Mouse (Mus musculus) liver, adult 2 months (tissue): ENCODE results near the gene Ubqln4. TPM values are rescaled to one million over a fixed set of nuclear protein-coding genes. Genes with fewer than 3 reads are reported as not detected.
A peak's percentile ranks its signal among the peaks of the same experiment; 100 is the strongest.

Experiments
- DNase-seq: peaks from one replicate; pipeline ENCODE4 v3.0.0-alpha.2; 2011; ENCODE audit warnings: low read depth, low spot score; ENCODE audit errors: extremely low read depth
- H3K27ac ChIP-seq: fragments of 200-500 bp; replicated peaks from 2 replicates; pipeline ENCODE4 v1.5.1; 2012; ENCODE audit warnings: low read depth, mild to moderate bottlenecking, control low read depth, inconsistent platforms, low read length; ENCODE audit not compliant: insufficient read depth
- H3K27me3 ChIP-seq: fragments of 200-500 bp; 2 replicates; pipeline ENCODE4 v1.6.1; 2012; ENCODE audit warnings: mild to moderate bottlenecking, moderate library complexity, low read length, inconsistent platforms; ENCODE audit not compliant: control insufficient read depth, insufficient read depth
- H3K36me3 ChIP-seq: fragments of 200-500 bp; 2 replicates; pipeline ENCODE4 v1.6.1; 2012; ENCODE audit warnings: low read length, inconsistent platforms; ENCODE audit not compliant: control insufficient read depth, insufficient read depth
- H3K4me1 ChIP-seq: fragments of 200-500 bp; 2 replicates; pipeline ENCODE4 v1.6.1; 2011; ENCODE audit warnings: low read length; ENCODE audit not compliant: control insufficient read depth, insufficient read depth
- H3K4me3 ChIP-seq: fragments of 200-500 bp; 2 replicates; pipeline ENCODE4 v1.5.1; 2011; ENCODE audit warnings: low read depth, mild to moderate bottlenecking, control low read depth, low read length, moderate library complexity; ENCODE audit not compliant: insufficient read depth
- H3K79me2 ChIP-seq: fragments of 200-500 bp; 2 replicates; pipeline ENCODE4 v1.6.1; 2012; ENCODE audit warnings: inconsistent platforms, mild to moderate bottlenecking, low read length, moderate library complexity; ENCODE audit not compliant: control insufficient read depth, insufficient read depth
- H3K9ac ChIP-seq: fragments of 200-500 bp; 2 replicates; pipeline ENCODE4 v1.6.1; 2012; ENCODE audit warnings: low read depth, mild to moderate bottlenecking, control low read depth, inconsistent platforms, low read length
- CTCF ChIP-seq: fragments of 200-500 bp; IDR thresholded peaks from 2 replicates; pipeline ENCODE4 v1.5.1; 2011; ENCODE audit warnings: low read depth, low read length, control low read depth
- POLR2A ChIP-seq: fragments of 200-500 bp; IDR thresholded peaks from 2 replicates; pipeline ENCODE4 v1.6.1; 2011; ENCODE audit warnings: low read length, control low read depth; ENCODE audit not compliant: insufficient read depth; ENCODE audit errors: extremely low read depth
- WGBS: fragments of 180-500 bp; shearing (Covaris S2); methylation state at CpG from one replicate; pipeline ENCODE4 v1.1.7; 2018; 5-methylcytosine and 5-hydroxymethylcytosine counted together
- polyA plus RNA-seq: library from polyadenylated mRNA; depleted of rRNA; stranded (reverse); fragments of >200 nt; gene quantifications from 2 replicates; pipeline ENCODE4 v1.2.3, GENCODE M21; 2012; rRNA removed
- total RNA-seq: library from RNA; depleted of rRNA; stranded (reverse); fragments of >200 nt; gene quantifications from 2 replicates; pipeline ENCODE4 v1.2.3, GENCODE M21; 2014; rRNA removed

Gene Ubqln4
- total RNA-seq (8.3 and 14.2 TPM in 2 replicates), polyA plus RNA-seq (41.1 and 42.8 TPM in 2 replicates)

DNA sequence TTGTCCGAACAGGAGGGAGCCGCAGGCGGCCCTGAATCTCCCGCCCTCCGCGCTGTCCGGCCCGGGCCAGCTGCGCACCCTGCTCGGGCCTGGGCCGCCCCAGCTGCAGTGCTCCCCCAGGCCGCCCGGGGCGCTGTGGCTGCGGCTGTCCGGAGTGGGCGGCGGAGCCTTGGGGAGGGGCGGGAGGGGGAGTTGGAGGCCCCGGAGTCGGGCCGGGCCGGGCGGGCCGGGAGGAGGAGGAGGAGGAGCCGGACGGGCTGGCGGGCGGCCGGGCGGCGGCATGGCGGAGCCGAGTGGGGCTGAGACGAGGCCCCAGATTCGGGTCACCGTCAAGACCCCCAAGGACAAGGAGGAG lies at the start of gene Ubqln4:
Gene Ubqln4 (plus strand): TSS at position 234 of the 355 bp plus-strand sequence.
- Histone ChIP-seq H3K79me2 (peaks cover 10% of the 10 kb centered on the region; the same call in 1 of the 2 replicates), H3K4me3 (peak within 1 kb of the TSS; percentile 80), H3K27me3 (no peaks in the 10 kb centered on the region), H3K4me1 (peaks cover 6% of the 10 kb centered on the region), H3K9ac (peak within 1 kb of the TSS; percentile 93), H3K36me3 (peaks cover 7% of the 10 kb centered on the region; the same call in 1 of the 2 replicates), H3K27ac (peak within 1 kb of the TSS; percentile 96)
- under 1% methylated on average over 35 of the region's 37 CpGs for WGBS
- DNase-seq, result peak; percentile 65
- peak; percentile 45 for TF ChIP-seq POLR2A
- peak; percentile 76 for TF ChIP-seq CTCF

DNA sequence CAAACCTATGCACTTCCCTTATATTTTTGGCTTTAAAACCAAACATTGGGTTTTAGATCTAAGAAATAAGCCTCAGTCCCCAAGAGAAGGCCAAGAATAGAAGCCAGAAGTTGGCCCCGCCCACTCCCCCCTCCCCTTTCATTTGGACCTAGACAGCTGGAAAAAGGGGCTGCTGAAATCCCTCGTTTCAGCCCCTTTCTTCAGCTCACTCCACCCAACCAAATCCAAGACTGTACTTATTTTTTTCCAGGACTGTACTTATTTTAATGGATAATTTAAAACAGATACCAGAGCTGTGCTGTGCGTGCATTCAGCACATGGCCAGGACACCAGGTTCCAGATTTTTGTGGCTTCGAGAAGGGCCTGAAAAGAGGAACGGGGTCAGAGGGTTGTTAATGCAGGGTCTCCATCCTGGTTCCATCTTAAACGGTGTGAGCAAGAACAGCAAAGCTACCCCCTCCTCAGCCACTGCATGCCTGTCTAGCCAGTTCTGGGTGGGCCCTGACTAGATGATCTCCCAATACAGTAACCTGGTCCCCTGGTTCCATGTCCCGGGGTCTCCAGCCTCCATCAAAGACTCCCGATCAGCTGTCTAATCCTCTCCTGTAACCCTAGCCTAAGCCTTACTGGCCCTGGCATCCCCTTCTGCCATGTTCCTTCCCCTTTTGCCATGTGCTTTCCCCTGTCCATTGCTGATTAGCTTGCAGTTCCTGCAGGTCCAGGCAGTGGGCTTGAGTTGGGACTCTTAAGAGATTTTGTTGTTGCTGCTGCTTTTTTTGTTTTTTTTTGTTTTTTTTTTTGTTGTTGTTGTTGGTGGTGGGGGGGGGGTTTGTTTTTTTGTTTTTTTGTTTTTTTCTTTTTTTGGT lies 49.4 kb upstream of the Ubqln4 start:
- H3K79me2 ChIP-seq, result 0 out of 2 replicates have a peak, but pooled peaks cover 3% of the 10 kb centered on the region
- H3K27me3 ChIP-seq, result no peaks in the 10 kb centered on the region
- no peak overlapping the region for H3K27ac ChIP-seq
- TF ChIP-seq POLR2A (no peak), CTCF (no peak)
- H3K4me1 ChIP-seq, result peaks cover 24% of the 10 kb centered on the region
- DNase-seq, result no peak
- H3K4me3 ChIP-seq, result no peak overlapping the region
- H3K36me3 ChIP-seq, result no peaks in the 10 kb centered on the region
- no peak overlapping the region for H3K9ac ChIP-seq
- WGBS, result 73% methylated on average over 8 of the region's 8 CpGs

DNA sequence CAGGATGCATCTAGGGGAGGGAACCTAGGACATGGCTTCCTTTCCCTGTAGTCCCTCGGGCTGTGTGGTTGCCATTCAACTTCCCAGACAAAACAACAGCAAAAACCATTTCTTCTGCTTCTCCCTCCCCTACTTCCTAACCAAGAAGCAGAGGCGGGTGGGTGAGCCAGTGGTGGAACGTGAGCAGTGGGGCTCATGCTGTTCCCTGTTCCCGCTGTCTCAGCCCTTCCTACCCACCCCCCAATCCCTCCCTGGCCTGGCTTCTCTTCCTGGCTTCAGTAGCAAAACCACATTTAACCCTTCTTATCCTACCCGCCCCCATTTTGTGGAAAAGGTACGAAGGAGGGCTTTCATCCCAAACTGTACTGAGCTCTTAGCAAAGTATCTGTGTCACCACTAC lies 48.5 kb upstream of the Ubqln4 start:
- Histone ChIP-seq H3K36me3 (no peaks in the 10 kb centered on the region), H3K27me3 (no peaks in the 10 kb centered on the region), H3K4me1 (peaks cover 22% of the 10 kb centered on the region), H3K79me2 (0 out of 2 replicates have a peak, but pooled peaks cover 3% of the 10 kb centered on the region), H3K9ac (no peak overlapping the region), H3K4me3 (no peak overlapping the region), H3K27ac (no peak overlapping the region)
- DNase-seq, result no peak
- no peak for TF ChIP-seq CTCF
- whole genome bisulfite sequencing, result 91% methylated on average over 6 of the region's 6 CpGs

DNA sequence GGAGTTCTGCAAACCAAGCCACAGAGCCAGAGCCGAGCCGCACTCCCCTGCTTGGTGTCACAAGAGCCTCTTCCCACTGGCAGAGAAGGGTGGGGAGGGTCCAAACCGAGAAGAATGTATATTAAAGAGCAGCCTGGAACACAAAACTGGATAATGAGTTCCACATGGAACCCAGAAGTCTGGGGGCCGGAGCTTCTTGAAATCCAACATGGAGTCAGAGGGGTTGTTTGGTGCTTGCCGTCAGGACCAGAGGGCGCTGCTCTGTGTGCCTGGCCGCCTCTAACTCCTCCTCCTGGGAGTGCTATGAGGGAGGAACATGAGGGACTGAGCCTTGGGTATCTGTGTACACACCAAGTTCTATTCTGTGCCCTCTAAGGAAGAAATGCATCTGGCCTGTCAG lies 47.8 kb upstream of the Ubqln4 start:
- no peaks in the 10 kb centered on the region for H3K27me3 ChIP-seq
- TF ChIP-seq POLR2A, result no peak
- TF ChIP-seq CTCF, result no peak
- no peaks in the 10 kb centered on the region for H3K36me3 ChIP-seq
- no peak for DNase-seq
- no peak overlapping the region for H3K9ac ChIP-seq
- no peaks in the 10 kb centered on the region for H3K79me2 ChIP-seq
- no peak overlapping the region for H3K27ac ChIP-seq
- peaks cover 24% of the 10 kb centered on the region for H3K4me1 ChIP-seq
- 81% methylated on average over 7 of the region's 7 CpGs for WGBS
- H3K4me3 ChIP-seq, result no peak overlapping the region

DNA sequence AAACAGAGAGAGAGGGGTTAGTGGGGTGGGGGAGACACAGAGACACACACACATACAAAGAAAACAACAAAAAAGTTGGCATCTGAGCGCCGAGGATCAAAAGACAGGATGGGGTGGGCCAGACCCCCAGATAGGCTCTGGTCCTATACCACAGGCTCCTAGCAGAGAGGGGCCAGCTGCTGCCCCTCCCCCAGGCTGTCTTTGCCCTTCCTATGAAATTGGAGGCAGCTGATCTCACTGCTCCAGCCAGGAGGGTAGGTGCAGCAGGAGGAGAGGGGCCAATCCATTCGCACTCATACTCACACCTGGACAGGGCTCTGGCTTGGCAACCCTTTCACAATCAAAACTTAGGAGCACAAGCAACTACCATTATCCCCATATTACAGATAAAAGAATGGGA lies 44.3 kb upstream of the Ubqln4 start:
- Histone ChIP-seq H3K79me2 (no peaks in the 10 kb centered on the region), H3K27me3 (no peaks in the 10 kb centered on the region), H3K9ac (peak overlapping the region; percentile 64), H3K4me3 (peak overlapping the region; percentile 55), H3K27ac (peak overlapping the region; percentile 77), H3K4me1 (peaks cover 11% of the 10 kb centered on the region), H3K36me3 (no peaks in the 10 kb centered on the region)
- 40% methylated on average over 3 of the region's 3 CpGs for WGBS
- TF ChIP-seq CTCF (no peak), POLR2A (no peak)
- DNase-seq, result no peak
